Mouse (Mus musculus) MEL (cell line): ENCODE results near the gene Gnai2. TPM values are rescaled to one million over a fixed set of nuclear protein-coding genes. Genes with fewer than 3 reads are reported as not detected.

ENCODE experiments used
- DNase-seq: peaks from one replicate; pipeline ENCODE4 v3.0.0; 2011; ENCODE audit warnings: low read depth, low spot score
- H3K27ac ChIP-seq: 2 replicates; pipeline ENCODE4 v1.5.1; 2012; ENCODE audit warnings: low read depth, mild to moderate bottlenecking, control low read depth, low read length, moderate library complexity; ENCODE audit not compliant: control insufficient read depth
- H3K27me3 ChIP-seq, 2 experiments: fragments of 150-350 bp in 1 of 2; sonication (generic) in 1 of 2; 2 replicates each; pipeline ENCODE4 v1.6.1; 2012; ENCODE audit warnings: low read length in 2 of 2, mild to moderate bottlenecking in 2 of 2, improper control_type of control experiment in 1 of 2, moderate library complexity in 1 of 2; ENCODE audit not compliant: insufficient read depth in 2 of 2, control insufficient read depth in 1 of 2
- H3K36me3 ChIP-seq, 2 experiments: 2 replicates each; pipeline ENCODE4 v1.6.1; 2012 to 2014; ENCODE audit warnings: low read length in 2 of 2, improper control_type of control experiment in 1 of 2, inconsistent platforms in 1 of 2, mild to moderate bottlenecking in 1 of 2; ENCODE audit not compliant: insufficient read depth in 2 of 2, control insufficient read depth in 1 of 2
- H3K4me1 ChIP-seq, 2 experiments: fragments of 150-350 bp in 1 of 2; sonication (generic) in 1 of 2; 2 replicates each; pipeline ENCODE4 v1.6.1; 2012; ENCODE audit warnings: low read length in 2 of 2, improper control_type of control experiment in 1 of 2, mild to moderate bottlenecking in 1 of 2; ENCODE audit not compliant: insufficient read depth in 2 of 2, control insufficient read depth in 1 of 2
- H3K4me3 ChIP-seq, 2 experiments: fragments of 150-350 bp in 1 of 2; sonication (generic) in 1 of 2; 2 replicates each; pipeline ENCODE4 v1.5.1; 2012; ENCODE audit warnings: low read depth in 2 of 2, low read length in 2 of 2, mild to moderate bottlenecking in 2 of 2, moderate library complexity in 2 of 2, control low read depth in 1 of 2, improper control_type of control experiment in 1 of 2; ENCODE audit not compliant: control insufficient read depth in 1 of 2, insufficient read depth in 1 of 2
- H3K79me2 ChIP-seq: 2 replicates; pipeline ENCODE4 v1.6.1; 2012; ENCODE audit warnings: mild to moderate bottlenecking, low read length, moderate library complexity; ENCODE audit not compliant: control insufficient read depth, poor library complexity, insufficient read depth
- H3K9ac ChIP-seq: 2 replicates; pipeline ENCODE4 v1.6.1; 2012; ENCODE audit warnings: low read depth, mild to moderate bottlenecking, control low read depth, low read length, moderate library complexity; ENCODE audit not compliant: control insufficient read depth, poor library complexity, severe bottlenecking
- H3K9me3 ChIP-seq: fragments of 150-350 bp; sonication (generic); replicated peaks from 2 replicates; pipeline ENCODE4 v1.6.1; 2012; ENCODE audit warnings: mild to moderate bottlenecking, low read length, improper control_type of control experiment, moderate library complexity; ENCODE audit not compliant: insufficient read depth
- BHLHE40 ChIP-seq: IDR thresholded peaks from 2 replicates; pipeline ENCODE4 v1.6.1; 2012; ENCODE audit warnings: low read depth, mild to moderate bottlenecking, inconsistent platforms, low read length, improper control_type of control experiment, borderline replicate concordance
- CHD2 ChIP-seq: IDR thresholded peaks from 2 replicates; pipeline ENCODE4 v1.6.1; 2011; ENCODE audit warnings: low read length, improper control_type of control experiment
- CTCF ChIP-seq, 3 experiments: IDR thresholded peaks in 2 of 3; conservative IDR thresholded peaks in 1 of 3; 2 replicates each; pipeline ENCODE4 v1.5.1; 2011 to 2012; ENCODE audit warnings: low read length in 3 of 3, low read depth in 2 of 3, mild to moderate bottlenecking in 2 of 3, improper control_type of control experiment in 1 of 3, inconsistent platforms in 1 of 3, mixed read lengths in 1 of 3, moderate library complexity in 1 of 3; ENCODE audit not compliant: control insufficient read depth in 1 of 3, insufficient read depth in 1 of 3, poor library complexity in 1 of 3, severe bottlenecking in 1 of 3
- E2F4 ChIP-seq: IDR thresholded peaks from 2 replicates; pipeline ENCODE4 v1.6.1; 2011; ENCODE audit warnings: low read depth, low read length, improper control_type of control experiment, borderline replicate concordance
- EP300 ChIP-seq, 2 experiments: IDR thresholded peaks; 2 replicates each; pipeline ENCODE4 v1.6.1; 2011; ENCODE audit warnings: improper control_type of control experiment in 2 of 2, low read length in 2 of 2, low read depth in 1 of 2, mild to moderate bottlenecking in 1 of 2
- GABPA ChIP-seq: IDR thresholded peaks from 2 replicates; pipeline ENCODE4 v1.6.1; 2012; ENCODE audit warnings: low read depth, mild to moderate bottlenecking, inconsistent platforms, low read length, improper control_type of control experiment, moderate library complexity
- GATA1 ChIP-seq: IDR thresholded peaks from 2 replicates; pipeline ENCODE4 v1.6.1; 2011; ENCODE audit warnings: low read depth, low read length, improper control_type of control experiment
- MAFK ChIP-seq: IDR thresholded peaks from 2 replicates; pipeline ENCODE4 v1.6.1; 2011; ENCODE audit warnings: low read depth, mild to moderate bottlenecking, low read length, improper control_type of control experiment, borderline replicate concordance
- MAZ ChIP-seq: IDR thresholded peaks from 2 replicates; pipeline ENCODE4 v1.6.1; 2012; ENCODE audit warnings: low read depth, mild to moderate bottlenecking, inconsistent platforms, low read length, improper control_type of control experiment
- MEF2A ChIP-seq: IDR thresholded peaks from 2 replicates; pipeline ENCODE4 v1.6.1; 2014; ENCODE audit warnings: low read depth, mild to moderate bottlenecking, inconsistent platforms, low read length, improper control_type of control experiment; ENCODE audit not compliant: poor library complexity, insufficient replicate concordance, severe bottlenecking; ENCODE audit errors: extremely low read depth
- MXI1 ChIP-seq: IDR thresholded peaks from 2 replicates; pipeline ENCODE4 v1.6.1; 2011; ENCODE audit warnings: mild to moderate bottlenecking, low read depth, low read length, improper control_type of control experiment
- MYB ChIP-seq: IDR thresholded peaks from 2 replicates; pipeline ENCODE4 v1.6.1; 2011; ENCODE audit warnings: mild to moderate bottlenecking, low read depth, low read length, improper control_type of control experiment
- NRF1 ChIP-seq: IDR thresholded peaks from 2 replicates; pipeline ENCODE4 v1.6.1; 2014; ENCODE audit warnings: low read depth, mild to moderate bottlenecking, inconsistent platforms, low read length, improper control_type of control experiment, moderate library complexity; ENCODE audit not compliant: poor library complexity, insufficient read depth, severe bottlenecking
- POLR2AphosphoS5 ChIP-seq: IDR thresholded peaks from 2 replicates; pipeline ENCODE4 v1.6.1; 2012; ENCODE audit warnings: low read depth, borderline replicate concordance, mild to moderate bottlenecking, inconsistent platforms, low read length, moderate library complexity, mixed read lengths
- RAD21 ChIP-seq: IDR thresholded peaks from 2 replicates; pipeline ENCODE4 v1.6.1; 2011; ENCODE audit warnings: mild to moderate bottlenecking, low read depth, low read length, improper control_type of control experiment
- RCOR1 ChIP-seq: IDR thresholded peaks from 2 replicates; pipeline ENCODE4 v1.6.1; 2012; ENCODE audit warnings: low read depth, mild to moderate bottlenecking, inconsistent platforms, low read length, improper control_type of control experiment
- SIN3A ChIP-seq: IDR thresholded peaks from 2 replicates; pipeline ENCODE4 v1.6.1; 2012; ENCODE audit warnings: low read length, improper control_type of control experiment, inconsistent platforms
- TAL1 ChIP-seq: IDR thresholded peaks from 2 replicates; pipeline ENCODE4 v1.6.1; 2012; ENCODE audit warnings: mild to moderate bottlenecking, inconsistent platforms, low read length, moderate library complexity, mixed read lengths
- TCF12 ChIP-seq: IDR thresholded peaks from 2 replicates; pipeline ENCODE4 v1.6.1; 2014; ENCODE audit warnings: low read depth, mild to moderate bottlenecking, inconsistent platforms, low read length, improper control_type of control experiment, moderate library complexity
- USF1 ChIP-seq: IDR thresholded peaks from 2 replicates; pipeline ENCODE4 v1.6.1; 2014; ENCODE audit warnings: low read depth, mild to moderate bottlenecking, inconsistent platforms, low read length, improper control_type of control experiment, moderate library complexity
- USF2 ChIP-seq, 2 experiments: IDR thresholded peaks; 2 replicates each; pipeline ENCODE4 v1.6.1; 2011 to 2012; ENCODE audit warnings: improper control_type of control experiment in 2 of 2, low read length in 2 of 2, borderline replicate concordance in 1 of 2, inconsistent platforms in 1 of 2, low read depth in 1 of 2, mild to moderate bottlenecking in 1 of 2; ENCODE audit not compliant: insufficient read depth in 1 of 2
- ZKSCAN1 ChIP-seq: IDR thresholded peaks from 2 replicates; pipeline ENCODE4 v1.6.1; 2012; ENCODE audit warnings: low read depth, mild to moderate bottlenecking, inconsistent platforms, low read length, improper control_type of control experiment, moderate library complexity
- ZMIZ1 ChIP-seq: IDR thresholded peaks from 2 replicates; pipeline ENCODE4 v1.6.1; 2012; ENCODE audit warnings: low read depth, mild to moderate bottlenecking, inconsistent platforms, low read length, improper control_type of control experiment, moderate library complexity
- ZNF384 ChIP-seq: IDR thresholded peaks from 2 replicates; pipeline ENCODE4 v1.6.1; 2012; ENCODE audit warnings: low read depth, mild to moderate bottlenecking, inconsistent platforms, low read length, improper control_type of control experiment
- polyA plus RNA-seq, 2 experiments: library from polyadenylated mRNA; stranded (reverse) in 1 of 2; unstranded in 1 of 2; fragments of >175 nt in 1 of 2; fragments of >200 nt in 1 of 2; gene quantifications; 2 replicates each; pipeline versions ENCODE4 v1.2.1 to v1.2.4; 2012; ENCODE audit warnings: low replicate concordance in 2 of 2, low read depth in 1 of 2; ENCODE audit not compliant: insufficient read length in 2 of 2, insufficient read depth in 1 of 2, missing spikeins in 1 of 2
- total RNA-seq: library from RNA; depleted of rRNA; stranded (reverse); fragments of 300-350 nt; gene quantifications from 2 replicates; pipeline ENCODE4 v1.2.3, GENCODE M21; 2012

Gene Gnai2
- total and polyA plus RNA-seq, 3 experiments = 129 to 335 (median 137) TPM

DNA sequence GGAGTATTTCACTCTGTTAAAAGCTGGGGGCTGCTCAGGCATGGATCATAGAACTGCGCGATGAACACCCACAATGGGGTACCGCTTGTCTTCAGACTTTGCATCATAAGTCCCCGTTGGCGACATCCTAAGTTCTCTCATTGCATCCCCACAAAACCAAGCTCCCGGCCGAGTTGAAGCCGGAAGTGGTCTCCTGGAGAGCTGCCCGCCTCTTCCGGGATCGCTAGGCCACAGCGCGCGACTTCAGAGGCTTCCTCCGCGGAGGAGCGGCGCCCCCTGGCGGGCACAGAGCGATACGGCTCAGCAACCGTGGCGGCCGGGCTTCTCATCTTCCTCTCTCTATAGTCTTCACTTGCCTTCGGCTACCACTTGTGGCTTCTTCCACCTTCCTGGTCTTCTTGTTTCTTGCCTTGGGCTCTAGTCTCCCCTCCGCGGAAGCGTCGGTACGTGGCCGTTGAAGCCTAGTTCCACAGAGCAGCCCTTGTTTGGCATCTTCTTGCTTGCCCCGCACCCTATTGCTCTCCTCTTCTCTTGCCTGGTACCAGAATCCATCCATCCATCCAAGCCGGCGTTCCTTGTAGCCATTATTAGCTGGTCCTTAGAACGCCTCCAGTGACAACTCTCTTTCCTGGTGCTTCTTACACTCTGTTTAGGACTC, 9.5 kb upstream of the Gnai2 start (continued):
- TF ChIP-seq POLR2AphosphoS5 = no peak
- peak; percentile 84 for TF ChIP-seq SIN3A
- no peak for TF ChIP-seq ZNF384

DNA sequence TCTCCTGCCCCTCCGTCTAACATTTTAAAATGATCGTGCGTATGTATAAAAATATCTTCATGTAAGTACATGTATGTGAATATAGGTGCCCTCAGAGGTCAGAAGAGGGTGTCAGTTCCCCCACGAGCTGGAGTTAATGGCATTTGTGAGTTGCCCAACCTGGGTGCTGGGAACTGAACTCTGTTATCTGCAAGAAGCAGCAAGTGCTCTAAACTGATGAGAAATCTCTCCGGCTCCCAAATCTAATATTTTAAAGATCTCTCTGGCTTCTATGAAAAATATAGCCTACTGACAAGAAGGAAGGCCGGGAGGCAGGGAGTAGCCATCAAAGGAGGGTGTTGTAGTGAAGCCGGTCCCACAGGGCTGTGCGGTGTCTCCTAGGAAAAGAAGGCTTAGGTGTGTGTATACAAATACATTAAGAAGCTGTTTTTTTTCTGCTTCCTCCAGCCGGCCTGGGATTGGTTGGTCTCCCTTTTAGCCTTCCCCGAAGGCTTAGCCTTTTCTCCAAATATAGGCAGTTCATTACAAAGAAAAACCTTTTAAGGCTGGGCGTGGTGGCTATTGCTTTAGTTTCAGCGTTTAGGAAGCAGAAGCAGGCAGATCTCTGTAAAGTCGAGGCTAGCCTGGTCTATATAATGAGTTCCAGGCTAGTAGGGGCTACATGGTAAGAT, 8.5 kb upstream of the Gnai2 start:
- Histone ChIP-seq H3K36me3 (peaks cover 0 to 7% of the 10 kb centered on the region in 2 experiments; a peak in 2 of 4 replicates), H3K27me3 (no peaks in the 10 kb centered on the region), H3K79me2 (no peaks in the 10 kb centered on the region; the same call in 1 of the 2 replicates), H3K27ac (peak overlapping the region; percentile 4; the same call in 1 of the 2 replicates), H3K9ac (peak overlapping the region; percentile 68), H3K4me1 (peaks cover 0 to 24% of the 10 kb centered on the region in 2 experiments; a peak in 3 of 4 replicates), H3K4me3 (peak overlapping the region; percentile 64 to 82), H3K9me3 (no peaks in the 10 kb centered on the region)
- no peak for TF ChIP-seq ZMIZ1
- 0 out of 2 replicates have a peak, but pooled peaks have one; percentile 21 for TF ChIP-seq TAL1
- 0 out of 2 replicates have a peak, but pooled peaks have one; percentile 21 for TF ChIP-seq MAZ
- TF ChIP-seq EP300 (IDR thresholded peaks at IDR 0.05; ENCODE audit: low read depth in 1 of 2, low read length in 2 of 2) = peak in 1 of 2 experiments; percentile 60; a peak in 1 of 4 replicates
- TF ChIP-seq MAFK = no peak
- TF ChIP-seq TCF12 = peak; percentile 35; the same call in 1 of the 2 replicates
- peak; percentile 54; the same call in 1 of the 2 replicates for TF ChIP-seq RCOR1
- no peak for TF ChIP-seq USF2 (IDR thresholded peaks at IDR 0.05; ENCODE audit: borderline replicate concordance in 1 of 2, insufficient read depth in 1 of 2, low read depth in 1 of 2, low read length in 2 of 2)
- peak; percentile 58 for TF ChIP-seq GATA1
- no peak for TF ChIP-seq CTCF (IDR thresholded peaks at IDR 0.05 in 2 of 3, conservative IDR thresholded peaks at IDR 0.05 in 1 of 3; ENCODE audit: control insufficient read depth in 1 of 3, insufficient read depth in 1 of 3, low read depth in 2 of 3, low read length in 3 of 3, poor library complexity in 1 of 3, severe bottlenecking in 1 of 3)
- DNase-seq = peak; percentile 37

GRCm38 (mm10) chr9:107641666-107642065, 6.5 kb upstream of the Gnai2 start:
- TF ChIP-seq RCOR1 (no peak), USF1 (no peak), EP300 (IDR thresholded peaks at IDR 0.05; ENCODE audit: low read depth in 1 of 2, low read length in 2 of 2) (no peak), MXI1 (no peak), RAD21 (no peak), BHLHE40 (no peak), ZKSCAN1 (no peak), MEF2A (no peak), USF2 (IDR thresholded peaks at IDR 0.05; ENCODE audit: borderline replicate concordance in 1 of 2, insufficient read depth in 1 of 2, low read depth in 1 of 2, low read length in 2 of 2) (no peak), E2F4 (no peak), MYB (no peak), CHD2 (no peak), NRF1 (no peak), GABPA (no peak)
- H3K79me2 ChIP-seq = no peaks in the 10 kb centered on the region; the same call in 1 of the 2 replicates
- H3K4me1 ChIP-seq = peaks cover 0 to 24% of the 10 kb centered on the region in 2 experiments; a peak in 3 of 4 replicates
- H3K9me3 ChIP-seq = no peaks in the 10 kb centered on the region
- no peaks in the 10 kb centered on the region for H3K27me3 ChIP-seq
- H3K27ac ChIP-seq = no peak overlapping the region
- DNase-seq = no peak
- H3K9ac ChIP-seq = no peak overlapping the region
- H3K4me3 ChIP-seq = no peak overlapping the region
- H3K36me3 ChIP-seq = peaks cover 0 to 7% of the 10 kb centered on the region in 2 experiments; a peak in 2 of 4 replicates
